Mouse (Mus musculus) lung, embryonic 16.5 days (tissue): ENCODE measurements around the gene Sun2. TPM values are rescaled to one million over a fixed set of nuclear protein-coding genes. Genes with fewer than 3 reads are reported as not detected.

ENCODE experiments used
- ATAC-seq: fragments of 200-750 bp; cut with Nextera tagmentation; 2 replicates; pipeline ENCODE4 v1.8.0; 2017; ENCODE audit warnings: low read depth, mild to moderate bottlenecking, moderate library complexity
- H3K27ac ChIP-seq: fragments of 300-500 bp; sonication (generic); 2 replicates; pipeline ENCODE4 v1.5.1; 2014; ENCODE audit warnings: mild to moderate bottlenecking, control low read depth, low read length
- H3K27me3 ChIP-seq: fragments of 300-500 bp; sonication (generic); 2 replicates; pipeline ENCODE4 v1.6.1; 2014; ENCODE audit warnings: low read depth, low read length, mixed read lengths; ENCODE audit not compliant: control insufficient read depth, insufficient read depth
- H3K36me3 ChIP-seq: fragments of 300-500 bp; sonication (generic); 2 replicates; pipeline ENCODE4 v1.6.1; 2014; ENCODE audit warnings: low read length; ENCODE audit not compliant: control insufficient read depth, insufficient read depth
- H3K4me1 ChIP-seq: fragments of 300-500 bp; sonication (generic); replicated peaks from 2 replicates; pipeline ENCODE4 v1.6.1; 2014; ENCODE audit warnings: low read length, mixed read lengths; ENCODE audit not compliant: control insufficient read depth, insufficient read depth
- H3K4me2 ChIP-seq: fragments of 300-500 bp; sonication (generic); 2 replicates; pipeline ENCODE4 v1.6.1; 2014; ENCODE audit warnings: low read depth, low read length, control low read depth
- H3K4me3 ChIP-seq: fragments of 300-500 bp; sonication (generic); 2 replicates; pipeline ENCODE4 v1.5.1; 2014; ENCODE audit warnings: mild to moderate bottlenecking, low read length, control low read depth
- H3K9ac ChIP-seq: fragments of 300-500 bp; sonication (generic); 2 replicates; pipeline ENCODE4 v1.6.1; 2014; ENCODE audit warnings: low read length, control low read depth
- H3K9me3 ChIP-seq: fragments of 300-500 bp; sonication (generic); 2 replicates; pipeline ENCODE4 v1.6.1; 2016; ENCODE audit warnings: low read length; ENCODE audit not compliant: control insufficient read depth
- WGBS: fragments of 180-500 bp; shearing (Covaris S2); extraction: QIAGEN DNeasy Blood & Tissue Kit; methylation state at CpG from one replicate; pipeline ENCODE4 v1.1.7; 2014; 5-methylcytosine and 5-hydroxymethylcytosine counted together
- polyA plus RNA-seq: library from polyadenylated mRNA; unstranded; fragments of >200 nt; fragmentation: Nextera tagmentation; extraction: Ambion mirVana; gene quantifications from 2 replicates; pipeline ENCODE4 v1.2.1, GENCODE M21; 2015

Gene Sun2
- polyA plus RNA-seq = 7.8 and 8.0 TPM in 2 replicates

- Histone ChIP-seq H3K27ac (peak within 1 kb of the TSS; percentile 43), H3K4me3 (peak within 1 kb of the TSS; percentile 93), H3K36me3 (peaks cover 12% of the 10 kb centered on the region), H3K27me3 (no peaks in the 10 kb centered on the region), H3K4me2 (peak within 1 kb of the TSS; percentile 83), H3K4me1 (peaks cover 20% of the 10 kb centered on the region), H3K9me3 (no peaks in the 10 kb centered on the region), H3K9ac (peak within 1 kb of the TSS; percentile 92)
- ATAC-seq = peak; percentile 94
- WGBS = 0% methylated on average over 73 of the region's 93 CpGs
These were observed at the start of gene Sun2 for GRCm38 (mm10) chr15:79741921-79742705. Gene Sun2, minus strand, starts transcription at chr15:79742536.

GRCm38 (mm10) chr15:79791502-79791901 is 49.2 kb upstream of the Sun2 start:
- WGBS = 2% methylated on average over 12 of the region's 12 CpGs
- ATAC-seq = peak; percentile 43; the same call in 1 of the 2 replicates
- no peaks in the 10 kb centered on the region; the same call in 1 of the 2 replicates for H3K27me3 ChIP-seq

GRCm38 (mm10) chr15:79790905-79791304 is 48.6 kb upstream of the Sun2 start:
- Histone ChIP-seq H3K9me3 (no peaks in the 10 kb centered on the region), H3K4me2 (no peak overlapping the region), H3K4me1 (no peaks in the 10 kb centered on the region), H3K27ac (no peak overlapping the region), H3K27me3 (no peaks in the 10 kb centered on the region; the same call in 1 of the 2 replicates), H3K4me3 (no peak overlapping the region), H3K9ac (no peak overlapping the region), H3K36me3 (no peaks in the 10 kb centered on the region)
- ATAC-seq = no peak
- 77% methylated on average over 6 of the region's 6 CpGs for WGBS

More at GRCm38 (mm10) chr15:79791502-79791901, 49.2 kb upstream of the Sun2 start:
- no peaks in the 10 kb centered on the region for H3K36me3 ChIP-seq
- no peaks in the 10 kb centered on the region for H3K9me3 ChIP-seq
- H3K27ac ChIP-seq = no peak overlapping the region
- H3K4me1 ChIP-seq = no peaks in the 10 kb centered on the region
- no peak overlapping the region for H3K4me3 ChIP-seq
- H3K9ac ChIP-seq = no peak overlapping the region
- no peak overlapping the region for H3K4me2 ChIP-seq

- H3K9ac ChIP-seq = no peak overlapping the region
- H3K4me3 ChIP-seq = no peak overlapping the region
- H3K27ac ChIP-seq = no peak overlapping the region
- no peak for ATAC-seq
- H3K27me3 ChIP-seq = no peaks in the 10 kb centered on the region; the same call in 1 of the 2 replicates
- no peaks in the 10 kb centered on the region for H3K9me3 ChIP-seq
- no peaks in the 10 kb centered on the region for H3K4me1 ChIP-seq
- no peaks in the 10 kb centered on the region for H3K36me3 ChIP-seq
- H3K4me2 ChIP-seq = no peak overlapping the region
- WGBS = 43% methylated on average over 8 of the region's 8 CpGs
These were observed 47.8 kb upstream of the Sun2 start for GRCm38 (mm10) chr15:79790111-79790510.

GRCm38 (mm10) chr15:79787815-79788214 is 45.5 kb upstream of the Sun2 start:
- Histone ChIP-seq H3K27ac (no peak overlapping the region), H3K27me3 (no peaks in the 10 kb centered on the region; the same call in 1 of the 2 replicates), H3K4me3 (no peak overlapping the region), H3K4me2 (no peak overlapping the region), H3K9me3 (no peaks in the 10 kb centered on the region), H3K36me3 (no peaks in the 10 kb centered on the region), H3K9ac (no peak overlapping the region), H3K4me1 (no peaks in the 10 kb centered on the region)
- ATAC-seq = no peak
- 48% methylated on average over 8 of the region's 8 CpGs for WGBS

GRCm38 (mm10) chr15:79785056-79785455 is 42.7 kb upstream of the Sun2 start:
- 30% methylated on average over 1 of the region's 1 CpGs for WGBS
- H3K4me2 ChIP-seq = no peak overlapping the region
- no peak for ATAC-seq
- no peaks in the 10 kb centered on the region for H3K36me3 ChIP-seq
- no peaks in the 10 kb centered on the region for H3K4me1 ChIP-seq
- no peak overlapping the region for H3K27ac ChIP-seq
- H3K4me3 ChIP-seq = no peak overlapping the region
- H3K9me3 ChIP-seq = no peaks in the 10 kb centered on the region
- no peaks in the 10 kb centered on the region for H3K27me3 ChIP-seq
- H3K9ac ChIP-seq = no peak overlapping the region

GRCm38 (mm10) chr15:79777749-79778148 is 35.4 kb upstream of the Sun2 start, which contains the start of gene Dnal4:
Gene Dnal4, minus strand, starts transcription at chr15:79777849.
- no peak within 1 kb of the TSS for H3K4me2 ChIP-seq
- no peak within 1 kb of the TSS for H3K9ac ChIP-seq
- H3K4me3 ChIP-seq = no peak within 1 kb of the TSS
- no peaks in the 10 kb centered on the region for H3K9me3 ChIP-seq
- H3K27me3 ChIP-seq = no peaks in the 10 kb centered on the region
- ATAC-seq = no peak
- peaks cover 11% of the 10 kb centered on the region for H3K4me1 ChIP-seq
- H3K27ac ChIP-seq = no peak within 1 kb of the TSS
- H3K36me3 ChIP-seq = no peaks in the 10 kb centered on the region

- Histone ChIP-seq H3K9ac (no peak overlapping the region), H3K36me3 (no peaks in the 10 kb centered on the region), H3K27me3 (no peaks in the 10 kb centered on the region), H3K27ac (no peak overlapping the region), H3K4me2 (no peak overlapping the region), H3K4me1 (peaks cover 11% of the 10 kb centered on the region), H3K4me3 (no peak overlapping the region), H3K9me3 (no peaks in the 10 kb centered on the region)
- 55% methylated on average over 7 of the region's 7 CpGs for WGBS
- ATAC-seq = no peak
These were observed 33.3 kb upstream of the Sun2 start for GRCm38 (mm10) chr15:79775662-79776061.

GRCm38 (mm10) chr15:79774117-79775027 is 32.0 kb upstream of the Sun2 start:
- H3K4me3 ChIP-seq = peak overlapping the region; percentile 88
- peak overlapping the region; percentile 83 for H3K9ac ChIP-seq
- under 1% methylated on average over 43 of the region's 50 CpGs for WGBS
- no peaks in the 10 kb centered on the region for H3K27me3 ChIP-seq
- H3K9me3 ChIP-seq = no peaks in the 10 kb centered on the region
- ATAC-seq = peak; percentile 99
- H3K4me1 ChIP-seq = peaks cover 14% of the 10 kb centered on the region
- H3K4me2 ChIP-seq = peak overlapping the region; percentile 82
- H3K27ac ChIP-seq = peak overlapping the region; percentile 71
- no peaks in the 10 kb centered on the region for H3K36me3 ChIP-seq
